Mouse (Mus musculus) heart, adult 2 months (tissue): ENCODE results near the gene Cd3g.
A peak's percentile ranks its signal among the peaks of the same experiment; 100 is the strongest.

Source experiments
- CTCF ChIP-seq: fragments of 200-600 bp; IDR thresholded peaks from 2 replicates; pipeline ENCODE4 v1.8.1; 2022; ENCODE audit warnings: antibody characterized with exemption, mild to moderate bottlenecking, moderate library complexity
- POLR2A ChIP-seq: fragments of 200-500 bp; IDR thresholded peaks from 2 replicates; pipeline ENCODE4 v1.6.1; 2011; ENCODE audit warnings: mild to moderate bottlenecking, low read depth, low read length, control low read depth; ENCODE audit not compliant: insufficient read depth

- TF ChIP-seq POLR2A (0 out of 2 replicates have a peak, but pooled peaks have one; percentile 20), CTCF (no peak)
These were observed 37.8 kb downstream of the Cd3g start for GRCm38 (mm10) chr9:44942421-44942820.
